Mouse (Mus musculus) liver, postnatal 0 days (tissue): ENCODE results near the gene Rnase11. TPM values are rescaled to one million over a fixed set of nuclear protein-coding genes. Genes with fewer than 3 reads are reported as not detected.

Experiments used
- ATAC-seq: fragments of 200-750 bp; cut with Nextera tagmentation; 2 replicates; pipeline ENCODE4 v1.8.0; 2017; ENCODE audit warnings: mild to moderate bottlenecking, moderate library complexity
- DNase-seq: peaks from one replicate; pipeline ENCODE4 v3.0.0-alpha.2; 2016
- H3K27ac ChIP-seq: fragments of 300-500 bp; sonication (generic); 2 replicates; pipeline ENCODE4 v1.5.1; 2014; ENCODE audit warnings: antibody characterized with exemption, moderate library complexity, mild to moderate bottlenecking, low read depth
- H3K27me3 ChIP-seq: fragments of 300-500 bp; sonication (generic); 2 replicates; pipeline ENCODE4 v1.6.1; 2014; ENCODE audit warnings: low read length, control low read depth, mixed read lengths; ENCODE audit not compliant: insufficient read depth
- H3K36me3 ChIP-seq: fragments of 300-500 bp; sonication (generic); replicated peaks from 2 replicates; pipeline ENCODE4 v1.6.1; 2014; ENCODE audit warnings: mild to moderate bottlenecking, control low read depth, low read length, moderate library complexity, mixed read lengths; ENCODE audit not compliant: insufficient read depth
- H3K4me1 ChIP-seq: fragments of 300-500 bp; sonication (generic); 2 replicates; pipeline ENCODE4 v1.6.1; 2014; ENCODE audit warnings: antibody characterized with exemption, mild to moderate bottlenecking, control low read depth; ENCODE audit not compliant: insufficient read depth
- H3K4me2 ChIP-seq: fragments of 300-500 bp; sonication (generic); 2 replicates; pipeline ENCODE4 v1.6.1; 2014; ENCODE audit warnings: low read depth, mild to moderate bottlenecking, low read length, moderate library complexity, mixed read lengths
- H3K4me3 ChIP-seq: fragments of 300-500 bp; sonication (generic); 2 replicates; pipeline ENCODE4 v1.5.1; 2014; ENCODE audit warnings: low read depth, low read length
- H3K9ac ChIP-seq: fragments of 300-500 bp; sonication (generic); replicated peaks from 2 replicates; pipeline ENCODE4 v1.6.1; 2014; ENCODE audit warnings: mild to moderate bottlenecking, moderate library complexity
- H3K9me3 ChIP-seq: fragments of 300-500 bp; sonication (generic); 2 replicates; pipeline ENCODE4 v1.6.1; 2016; ENCODE audit warnings: mild to moderate bottlenecking, control low read depth, low read length, mixed read lengths
- CTCF ChIP-seq: sonication (generic); IDR thresholded peaks from 2 replicates; pipeline ENCODE4 v1.5.1; 2016; ENCODE audit warnings: antibody characterized with exemption, low read depth
- EP300 ChIP-seq: IDR thresholded peaks from 2 replicates; pipeline ENCODE4 v1.6.1; 2016; ENCODE audit warnings: antibody characterized with exemption, low read depth, mild to moderate bottlenecking
- WGBS: fragments of 180-500 bp; shearing (Covaris S2); extraction: QIAGEN DNeasy Blood & Tissue Kit; methylation state at CpG from one replicate; pipeline ENCODE4 v1.1.7; 2014; ENCODE audit not compliant: insufficient replicate concordance; 5-methylcytosine and 5-hydroxymethylcytosine counted together
- polyA plus RNA-seq: library from polyadenylated mRNA; unstranded; fragments of >200 nt; fragmentation: Nextera tagmentation; extraction: Ambion mirVana; gene quantifications from 2 replicates; pipeline ENCODE4 v1.2.1, GENCODE M21; 2015

Rnase11 gene
- polyA plus RNA-seq, 1 experiment from 2014 or later, result not detected

- WGBS, result 16% methylated on average over 3 of the region's 3 CpGs
- H3K4me1 ChIP-seq, result peaks cover 37% of the 10 kb centered on the region
- no peak for ATAC-seq
Observed at GRCm38 (mm10) chr14:51093496-51093895, 43.5 kb upstream of the Rnase11 start.

GRCm38 (mm10) chr14:51092073-51092620 is 42.2 kb upstream of the Rnase11 start:
- Histone ChIP-seq H3K36me3 (no peaks in the 10 kb centered on the region), H3K9me3 (no peaks in the 10 kb centered on the region), H3K4me3 (no peak overlapping the region), H3K9ac (no peak overlapping the region), H3K27me3 (no peaks in the 10 kb centered on the region), H3K4me2 (peak overlapping the region; percentile 85), H3K4me1 (peaks cover 37% of the 10 kb centered on the region), H3K27ac (peak overlapping the region; percentile 95)
- WGBS, result 30% methylated on average over 8 of the region's 8 CpGs
- TF ChIP-seq EP300, result no peak
- no peak for TF ChIP-seq CTCF
- ATAC-seq (no peak), DNase-seq (no peak)

More at GRCm38 (mm10) chr14:51093496-51093895, 43.5 kb upstream of the Rnase11 start:
- TF ChIP-seq EP300 (no peak), CTCF (no peak)
- Histone ChIP-seq H3K36me3 (no peaks in the 10 kb centered on the region), H3K27ac (peak overlapping the region; percentile 13; the same call in 1 of the 2 replicates), H3K4me3 (no peak overlapping the region), H3K4me2 (no peak overlapping the region), H3K9ac (no peak overlapping the region), H3K9me3 (no peaks in the 10 kb centered on the region), H3K27me3 (no peaks in the 10 kb centered on the region)
- DNase-seq, result no peak

GRCm38 (mm10) chr14:51090921-51091900 is 41.2 kb upstream of the Rnase11 start, which contains the start of the genes Rnase4 and Ang:
Rnase4 (plus strand) TSS chr14:51091077.
Ang (plus strand) TSS chr14:51091150.
- Histone ChIP-seq H3K4me2 (peak within 1 kb of the TSS; percentile 85), H3K9ac (peak within 1 kb of the TSS; percentile 69), H3K9me3 (no peaks in the 10 kb centered on the region), H3K27ac (peak within 1 kb of the TSS; percentile 95), H3K4me3 (peak within 1 kb of the TSS; percentile 61), H3K4me1 (peaks cover 37% of the 10 kb centered on the region), H3K36me3 (no peaks in the 10 kb centered on the region), H3K27me3 (no peaks in the 10 kb centered on the region)
- TF ChIP-seq CTCF (no peak), EP300 (peak; percentile 34; the same call in 1 of the 2 replicates)
- WGBS, result 8% methylated on average over 33 of the region's 33 CpGs
- peak; percentile 50 for DNase-seq
- ATAC-seq, result no peak

- Histone ChIP-seq H3K27ac (peak overlapping the region; percentile 95), H3K4me1 (peaks cover 33% of the 10 kb centered on the region), H3K9ac (peak overlapping the region; percentile 69), H3K4me3 (peak overlapping the region; percentile 61), H3K27me3 (no peaks in the 10 kb centered on the region), H3K9me3 (no peaks in the 10 kb centered on the region), H3K4me2 (peak overlapping the region; percentile 85), H3K36me3 (no peaks in the 10 kb centered on the region)
- ATAC-seq, result peak; percentile 22
- TF ChIP-seq CTCF (no peak), EP300 (no peak)
- DNase-seq, result peak; percentile 83
- under 1% methylated on average over 27 of the region's 27 CpGs for WGBS
Observed at GRCm38 (mm10) chr14:51090077-51090781, 40.3 kb upstream of the Rnase11 start.

- H3K4me3 ChIP-seq, result peak overlapping the region; percentile 61
- peak overlapping the region; percentile 95 for H3K27ac ChIP-seq
- no peak for TF ChIP-seq CTCF
- TF ChIP-seq EP300, result no peak
- H3K36me3 ChIP-seq, result no peaks in the 10 kb centered on the region
- ATAC-seq, result peak; percentile 46
- DNase-seq, result peak; percentile 43
- under 1% methylated on average over 15 of the region's 15 CpGs for WGBS
- peaks cover 30% of the 10 kb centered on the region for H3K4me1 ChIP-seq
- peak overlapping the region; percentile 85 for H3K4me2 ChIP-seq
- no peaks in the 10 kb centered on the region for H3K27me3 ChIP-seq
- no peaks in the 10 kb centered on the region for H3K9me3 ChIP-seq
- peak overlapping the region; percentile 69 for H3K9ac ChIP-seq
Observed at GRCm38 (mm10) chr14:51089674-51090076, 39.7 kb upstream of the Rnase11 start.
